Mouse (Mus musculus) kidney, adult 2 months (tissue): ENCODE measurements at regions not wholly inside any gene's neighbourhood (a gene's known extent, or its start where the extent isn't known, plus 50 kb on each side); places are given as distances from the start of the nearest gene placed in this dataset.

Experiments
- CTCF ChIP-seq: fragments of 200-500 bp; conservative IDR thresholded peaks from 2 replicates; pipeline ENCODE4 v1.5.1; 2011; ENCODE audit warnings: low read depth, mild to moderate bottlenecking, control low read depth, low read length, moderate library complexity, mixed read lengths; ENCODE audit not compliant: insufficient read depth, insufficient read length
- POLR2A ChIP-seq: fragments of 200-500 bp; IDR thresholded peaks from one replicate; pipeline ENCODE4 v1.6.1; 2011; ENCODE audit warnings: low read depth, low read length, control low read depth

- TF ChIP-seq CTCF: no peak
- TF ChIP-seq POLR2A: no peak
These were observed 242.4 kb upstream of the Ccdc54 start for GRCm38 (mm10) chr16:50833357-50833756.
